Mouse (Mus musculus): ENCODE measurements around the gene Gnaz. TPM values are rescaled to one million over a fixed set of nuclear protein-coding genes. Genes with fewer than 3 reads are reported as not detected.

The Gnaz gene
- total RNA-seq, 2 experiments from 2014 or later, result 124 to 133 TPM

DNA sequence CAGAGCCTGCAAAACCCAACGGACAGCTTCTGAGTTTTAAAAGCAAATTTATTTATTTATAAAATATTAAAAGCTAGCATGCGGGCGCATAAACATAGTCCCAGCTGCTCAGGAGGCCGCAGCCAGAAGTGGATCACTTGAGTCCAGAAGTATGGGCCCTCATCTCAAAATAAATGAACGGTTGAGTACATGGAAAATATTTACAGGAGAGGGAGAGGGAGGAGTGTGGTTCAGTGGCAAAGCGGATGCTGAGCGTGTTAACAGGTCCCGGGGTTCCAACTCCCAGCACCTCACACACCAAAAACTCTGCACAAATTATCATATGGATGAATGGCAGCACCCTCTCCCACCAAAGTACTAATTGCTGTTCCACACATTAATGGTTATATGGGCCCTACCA lies 91.4 kb downstream of the Gnaz start:
- intact Hi-C loops (cut with DNase I), result loop anchor here (5.0 kb wide), 1 partner anchor 194 kb away; no protein-coding TSS in a partner anchor
- DNase-seq (ENCODE audit: low spot score in 2 of 2), result no peak

DNA sequence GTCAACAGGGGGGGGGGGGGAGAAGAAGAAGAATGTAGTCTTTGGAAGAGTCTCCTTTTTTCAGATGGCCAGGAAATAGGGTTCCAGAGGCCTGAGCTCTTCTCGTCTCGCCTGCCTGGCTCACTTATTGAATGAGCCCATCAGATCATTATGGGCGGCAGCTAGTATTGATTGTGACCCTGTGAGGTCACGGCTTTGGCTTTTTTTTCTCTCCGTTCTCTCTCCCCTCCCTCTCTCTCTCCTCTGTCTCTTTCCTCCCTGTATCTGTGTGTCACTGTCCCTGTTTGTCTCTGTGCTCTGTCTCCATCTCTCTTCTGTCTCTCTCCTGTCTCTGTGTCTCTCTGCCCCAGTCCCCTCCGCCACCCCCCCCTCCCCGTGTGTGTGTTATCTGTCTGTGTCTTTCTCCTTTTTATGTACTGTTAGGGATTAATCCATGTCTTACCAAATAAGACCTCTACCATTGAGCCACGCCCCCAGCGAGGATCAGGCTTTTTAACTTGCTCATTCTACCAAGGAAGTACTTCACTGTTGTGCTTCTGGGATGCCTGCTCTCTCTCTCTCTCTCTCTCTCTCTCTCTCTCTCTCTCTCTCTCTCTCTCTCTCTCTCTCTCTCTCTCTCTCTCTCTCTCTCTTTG lies 91.9 kb downstream of the Gnaz start:
- no peak for DNase-seq (ENCODE audit: low spot score in 2 of 2)
- intact Hi-C loops (cut with DNase I), result loop anchor here (1.0 to 5.0 kb wide), 2 partner anchors 92 to 193 kb away; no protein-coding TSS in a partner anchor

DNA sequence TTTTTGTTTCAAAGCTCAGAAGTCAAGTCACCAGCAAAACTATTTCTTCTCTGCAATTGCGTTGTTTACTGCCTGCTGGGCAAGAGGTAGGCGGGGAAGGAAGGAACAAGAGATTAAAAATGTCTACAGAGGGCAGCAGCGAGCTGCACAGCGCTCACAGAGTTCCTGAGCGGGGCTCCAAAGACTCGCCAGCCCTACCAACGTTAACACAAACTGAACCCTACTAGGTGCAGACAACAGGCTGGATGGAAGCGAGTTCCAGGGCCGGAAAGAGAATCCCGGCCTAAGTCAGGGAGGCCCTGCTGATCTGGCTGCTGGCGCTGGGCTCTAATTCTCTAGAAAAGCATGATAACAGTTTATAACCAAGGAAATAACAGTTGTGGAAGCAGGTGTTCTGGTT lies 92.4 kb downstream of the Gnaz start:
- peak; percentile 80 to 87 for DNase-seq (ENCODE audit: low spot score in 2 of 2)
- intact Hi-C loops (cut with DNase I), result loop anchor here (1.0 to 5.0 kb wide), 2 partner anchors 92 to 193 kb away; no protein-coding TSS in a partner anchor

DNA sequence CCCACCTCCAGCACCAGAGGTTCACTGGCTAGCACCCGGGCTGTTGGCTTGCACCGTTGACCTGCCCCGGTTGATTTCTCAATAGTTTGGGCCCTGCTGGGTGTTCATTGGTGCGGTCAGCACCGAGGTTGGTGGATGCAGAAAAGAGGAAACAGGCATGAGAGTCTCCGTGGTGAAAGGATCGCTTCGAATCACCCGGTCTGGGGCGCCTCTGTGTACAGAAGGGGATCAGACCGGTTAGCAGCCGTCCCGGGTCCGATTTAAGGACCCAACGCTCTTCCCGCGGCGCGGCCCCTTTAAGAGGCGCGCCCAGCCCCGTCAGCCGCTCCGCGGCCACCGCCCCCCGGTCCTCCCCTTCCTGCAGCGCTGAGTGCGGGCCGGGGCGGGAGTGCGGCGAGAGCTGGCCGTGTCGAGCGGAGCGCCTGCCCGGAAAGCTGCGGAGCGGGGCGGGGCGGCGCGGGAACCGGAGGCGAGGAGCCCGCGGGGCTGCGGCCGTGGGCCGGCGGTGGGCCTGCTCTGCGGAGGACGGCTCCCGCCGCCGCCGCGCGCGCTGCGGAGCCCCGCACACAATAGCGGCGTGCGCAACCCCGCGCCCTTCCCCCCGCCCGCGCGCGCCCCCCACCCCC lies 93.4 kb downstream of the Gnaz start, which contains the start of gene Bcr:
Gene Bcr, plus strand, starts transcription at position 376 of the 626 bp plus-strand sequence.
- intact Hi-C loops (cut with DNase I), result loop anchor here (5.0 kb wide), 1 partner anchor 42 kb away; no protein-coding TSS in a partner anchor
- peak; percentile 77 to 80 for DNase-seq (ENCODE audit: low spot score in 2 of 2)

DNA sequence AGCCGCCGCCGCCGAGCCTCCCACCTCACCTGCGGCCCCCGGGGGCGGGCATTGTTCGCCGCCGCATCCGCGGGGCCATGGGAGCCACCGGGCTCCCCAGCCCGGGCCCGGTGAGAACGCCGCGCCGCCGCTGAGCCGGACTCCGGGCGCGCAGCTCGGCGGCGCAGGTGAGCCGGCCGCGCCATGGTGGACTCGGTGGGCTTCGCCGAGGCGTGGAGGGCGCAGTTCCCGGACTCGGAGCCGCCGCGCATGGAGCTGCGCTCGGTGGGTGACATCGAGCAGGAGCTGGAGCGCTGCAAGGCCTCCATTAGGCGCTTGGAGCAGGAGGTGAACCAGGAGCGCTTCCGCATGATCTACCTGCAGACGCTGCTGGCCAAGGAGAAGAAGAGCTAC lies 93.9 kb downstream of the Gnaz start:
- DNase-seq (ENCODE audit: low spot score in 2 of 2), result peak in 1 of 2 experiments; percentile 51
- intact Hi-C loops (cut with DNase I), result loop anchor here (5.0 kb wide), 1 partner anchor 41 kb away; no protein-coding TSS in a partner anchor

DNA sequence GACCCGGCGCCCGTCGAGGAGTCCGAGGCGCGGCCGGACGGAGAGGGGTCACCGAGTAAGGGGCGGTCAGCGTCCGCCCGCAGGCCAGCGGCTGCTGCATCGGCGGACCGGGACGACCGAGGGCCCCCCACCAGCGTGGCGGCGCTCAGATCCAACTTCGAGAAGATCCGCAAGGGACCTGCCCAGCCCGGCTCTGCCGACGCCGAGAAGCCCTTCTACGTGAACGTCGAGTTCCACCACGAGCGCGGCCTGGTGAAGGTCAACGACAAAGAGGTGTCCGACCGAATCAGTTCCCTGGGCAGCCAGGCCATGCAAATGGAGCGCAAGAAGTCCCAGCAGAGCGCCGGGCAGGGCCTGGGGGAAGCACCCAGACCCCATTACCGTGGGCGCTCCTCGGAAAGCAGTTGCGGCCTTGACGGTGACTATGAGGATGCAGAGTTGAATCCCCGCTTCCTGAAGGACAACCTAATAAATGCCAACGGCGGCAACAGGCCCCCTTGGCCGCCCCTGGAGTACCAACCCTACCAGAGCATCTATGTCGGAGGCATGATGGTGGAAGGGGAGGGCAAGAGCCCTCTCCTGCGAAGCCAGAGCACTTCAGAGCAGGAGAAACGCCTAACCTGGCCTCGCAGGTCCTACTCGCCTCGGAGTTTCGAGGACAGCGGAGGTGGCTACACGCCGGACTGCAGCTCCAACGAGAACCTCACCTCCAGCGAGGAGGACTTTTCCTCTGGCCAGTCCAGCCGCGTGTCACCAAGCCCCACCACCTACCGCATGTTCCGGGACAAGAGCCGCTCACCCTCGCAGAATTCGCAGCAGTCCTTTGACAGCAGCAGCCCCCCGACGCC lies 94.6 kb downstream of the Gnaz start:
- DNase-seq (ENCODE audit: low spot score in 2 of 2), result no peak
- intact Hi-C loops (cut with DNase I), result loop anchor here (5.0 kb wide), 1 partner anchor 41 kb away; no protein-coding TSS in a partner anchor

DNA sequence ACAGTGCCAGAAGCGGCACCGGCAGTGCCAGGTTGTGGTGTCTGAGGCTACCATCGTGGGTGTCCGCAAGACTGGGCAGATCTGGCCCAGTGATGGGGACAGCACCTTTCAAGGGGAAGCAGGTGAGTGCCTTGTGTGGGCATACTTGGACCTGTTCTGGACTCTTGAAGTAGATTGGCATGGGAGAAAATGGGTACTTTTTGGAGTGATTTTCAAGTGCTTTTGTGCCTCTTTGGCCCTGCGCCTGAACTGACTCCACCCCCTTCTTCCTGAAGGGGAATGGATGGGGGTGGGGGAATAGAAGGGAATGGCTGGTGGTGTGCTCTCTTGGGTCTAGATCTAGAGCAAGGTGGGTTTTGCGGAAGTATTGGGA lies 95.2 kb downstream of the Gnaz start:
- no peak for DNase-seq (ENCODE audit: low spot score in 2 of 2)
- intact Hi-C loops (cut with DNase I), result loop anchor here (5.0 kb wide), 1 partner anchor 40 kb away; no protein-coding TSS in a partner anchor

DNA sequence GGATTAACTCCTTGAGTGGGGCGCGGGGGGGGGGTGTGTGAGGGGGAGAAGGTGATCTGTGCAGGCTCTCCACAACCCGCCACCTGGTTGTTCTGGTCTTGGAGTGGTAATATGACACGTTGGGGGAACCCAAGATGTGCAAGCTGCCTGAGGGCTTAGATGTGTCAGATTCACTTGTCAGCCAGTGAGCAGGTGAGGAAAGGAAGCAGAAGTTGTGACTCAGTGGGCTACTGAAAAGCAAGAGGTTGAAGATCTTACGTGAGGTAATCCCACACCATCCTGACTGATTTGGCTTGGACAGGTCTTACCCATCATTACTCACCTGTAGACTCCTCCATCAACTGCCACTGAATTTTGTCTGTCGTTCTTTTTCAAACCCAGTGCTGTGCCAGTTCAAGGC lies 95.6 kb downstream of the Gnaz start:
- no peak for DNase-seq (ENCODE audit: low spot score in 2 of 2)
- intact Hi-C loops (cut with DNase I), result loop anchor here (5.0 kb wide), 1 partner anchor 40 kb away; no protein-coding TSS in a partner anchor

DNA sequence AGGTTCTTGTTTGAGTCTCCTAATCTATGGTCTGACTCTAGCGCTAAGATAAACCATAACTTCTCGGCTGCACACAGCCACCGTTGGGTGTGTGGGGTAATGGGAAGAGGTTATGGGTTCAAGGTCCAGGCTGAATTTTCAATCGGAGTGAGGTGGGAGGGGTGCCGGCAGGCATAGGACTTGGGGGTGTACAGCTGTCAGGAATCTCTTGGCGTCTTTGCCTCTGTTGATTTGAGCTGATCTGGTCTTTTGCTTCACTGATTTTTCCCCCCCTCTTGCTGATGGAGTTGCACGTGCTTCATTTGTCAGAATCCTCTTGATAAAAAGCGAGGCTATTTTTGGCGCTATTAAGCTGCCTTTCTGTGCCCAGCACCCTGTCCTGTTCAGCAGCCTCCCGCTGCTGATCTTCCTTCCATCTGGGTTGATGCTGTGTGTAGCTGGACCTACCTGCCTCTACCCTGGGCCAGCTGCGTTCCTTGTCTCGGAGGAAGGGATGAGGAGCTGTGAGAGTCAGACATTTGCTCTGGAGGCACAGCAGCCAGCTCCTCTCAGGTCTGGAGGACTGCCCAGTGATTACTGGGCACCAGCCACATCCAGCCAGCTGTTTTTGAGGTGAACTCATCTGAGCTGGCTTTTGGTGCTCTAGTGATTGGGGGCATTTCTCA lies 96.5 kb downstream of the Gnaz start:
- DNase-seq (ENCODE audit: low spot score in 2 of 2), result peak in 1 of 2 experiments; percentile 22
- intact Hi-C loops (cut with DNase I), result loop anchor here (5.0 kb wide), 1 partner anchor 39 kb away; no protein-coding TSS in a partner anchor

DNA sequence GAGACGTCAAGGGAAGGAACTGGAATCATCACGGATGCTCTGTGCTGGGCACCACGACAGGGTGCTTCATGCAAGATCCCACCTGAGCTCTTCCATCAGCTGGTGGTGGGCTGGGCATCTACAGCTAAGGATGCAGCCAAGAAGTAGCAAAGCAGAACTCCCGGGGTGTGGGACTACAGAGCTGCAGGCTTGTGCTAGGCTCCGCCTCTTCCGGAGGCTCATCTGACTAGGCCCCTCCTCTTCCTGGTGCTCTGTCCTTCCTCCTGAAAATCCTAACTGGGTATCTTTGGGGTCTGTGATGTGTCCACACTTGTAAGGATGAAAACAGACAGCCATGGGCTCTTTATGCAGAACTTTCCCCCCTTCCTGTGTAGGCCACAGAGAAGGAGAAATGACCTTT lies 98.7 kb downstream of the Gnaz start:
- DNase-seq (ENCODE audit: low spot score in 2 of 2), result no peak
- intact Hi-C loops (cut with DNase I), result no loop called here

Other genes starting within 250 kb of the Gnaz start
- gene Rsph14, start 65.4 kb downstream of the Gnaz start, total RNA-seq (2021), result under 1 TPM; 0.25 to 0.55 TPM
- gene Rab36, start 69.9 kb downstream of the Gnaz start, total RNA-seq (2021), result 10 to 100 TPM; 29.3 to 35.7 TPM
- 100 to 1,000 TPM in 1 of 2 experiments, 10 to 100 TPM in 1; 92.8 to 112 TPM for gene Bcr, start 93.4 kb downstream of the Gnaz start, total RNA-seq (2021)
- gene Specc1l, start 244.9 kb downstream of the Gnaz start, total RNA-seq (2021), result 10 to 100 TPM; 38.9 to 41.4 TPM